Mouse (Mus musculus) CH12.LX (cell line): ENCODE data around the gene Bmp6.

Experiments
- BHLHE40 ChIP-seq: IDR thresholded peaks from 2 replicates; pipeline ENCODE4 v1.6.1; 2011; ENCODE audit warnings: mild to moderate bottlenecking, low read depth, low read length, improper control_type of control experiment
- CTCF ChIP-seq, 2 experiments: IDR thresholded peaks in 1 of 2; conservative IDR thresholded peaks in 1 of 2; 2 replicates each; pipeline ENCODE4 v1.5.1; 2011 to 2012; ENCODE audit warnings: low read depth in 2 of 2, low read length in 2 of 2, improper control_type of control experiment in 1 of 2, inconsistent platforms in 1 of 2, mild to moderate bottlenecking in 1 of 2, moderate library complexity in 1 of 2
- MYC ChIP-seq: IDR thresholded peaks from 2 replicates; pipeline ENCODE4 v1.6.1; 2011; ENCODE audit warnings: low read depth, mild to moderate bottlenecking, improper control_type of control experiment, low read length
- POLR2A ChIP-seq: IDR thresholded peaks from 2 replicates; pipeline ENCODE4 v1.6.1; 2011; ENCODE audit warnings: low read depth, mild to moderate bottlenecking, improper control_type of control experiment, low read length
- SMC3 ChIP-seq: IDR thresholded peaks from 2 replicates; pipeline ENCODE4 v1.6.1; 2011; ENCODE audit warnings: low read depth, low read length, improper control_type of control experiment
- TCF12 ChIP-seq: IDR thresholded peaks from 2 replicates; pipeline ENCODE4 v1.6.1; 2014; ENCODE audit warnings: low read depth, mild to moderate bottlenecking, inconsistent platforms, low read length, improper control_type of control experiment
- ZNF384 ChIP-seq: IDR thresholded peaks from 2 replicates; pipeline ENCODE4 v1.6.1; 2012; ENCODE audit warnings: low read depth, low read length, improper control_type of control experiment, inconsistent platforms

DNA sequence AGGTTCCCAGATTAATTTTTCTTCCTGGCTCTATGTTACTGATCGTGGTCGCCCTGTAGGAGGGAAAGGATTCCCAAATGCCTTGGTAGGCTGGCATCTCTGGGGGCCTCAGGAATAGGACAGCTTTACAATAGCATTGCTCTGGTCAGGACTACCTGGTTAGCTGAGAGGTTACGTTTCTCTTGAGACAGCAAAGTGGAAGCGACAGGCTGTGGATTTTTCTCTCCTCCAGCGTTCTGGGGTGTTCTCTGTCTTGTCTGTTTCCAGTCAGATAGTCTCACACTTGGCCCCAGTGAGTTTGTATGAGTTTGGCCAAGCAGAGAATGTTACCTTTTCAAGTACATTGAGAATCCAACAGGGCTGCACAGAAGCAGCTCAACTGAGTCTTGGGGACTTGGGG lies 106.5 kb downstream of the Bmp6 start:
- TF ChIP-seq BHLHE40 (no peak), POLR2A (no peak), CTCF (conservative IDR thresholded peaks at IDR 0.05 in 1 of 2, IDR thresholded peaks at IDR 0.05 in 1 of 2; ENCODE audit: low read depth in 2 of 2, low read length in 2 of 2) (no peak), TCF12 (no peak), MYC (no peak), ZNF384 (no peak), SMC3 (no peak)
